Mouse (Mus musculus) forebrain, embryonic 16.5 days (tissue): ENCODE results near the gene Tcea2. TPM values are rescaled to one million over a fixed set of nuclear protein-coding genes. Genes with fewer than 3 reads are reported as not detected.
A peak's percentile ranks its signal among the peaks of the same experiment; 100 is the strongest.

Source experiments
- ATAC-seq: fragments of 200-750 bp; cut with Nextera tagmentation; 2 replicates; pipeline ENCODE4 v1.8.0; 2017; ENCODE audit warnings: mild to moderate bottlenecking, moderate library complexity
- H3K27ac ChIP-seq: fragments of 300-500 bp; sonication (generic); 2 replicates; pipeline ENCODE4 v1.5.1; 2014; ENCODE audit warnings: low read length, control low read depth
- H3K27me3 ChIP-seq: fragments of 300-500 bp; sonication (generic); replicated peaks from 2 replicates; pipeline ENCODE4 v1.6.1; 2014; ENCODE audit warnings: low read length; ENCODE audit not compliant: control insufficient read depth, insufficient read depth
- H3K36me3 ChIP-seq: fragments of 300-500 bp; sonication (generic); 2 replicates; pipeline ENCODE4 v1.6.1; 2014; ENCODE audit not compliant: control insufficient read depth, insufficient read depth
- H3K4me1 ChIP-seq: fragments of 300-500 bp; sonication (generic); replicated peaks from 2 replicates; pipeline ENCODE4 v1.6.1; 2014; ENCODE audit warnings: low read length; ENCODE audit not compliant: control insufficient read depth, insufficient read depth
- H3K4me2 ChIP-seq: fragments of 300-500 bp; sonication (generic); 2 replicates; pipeline ENCODE4 v1.6.1; 2014; ENCODE audit warnings: mild to moderate bottlenecking, low read length, control low read depth
- H3K4me3 ChIP-seq: fragments of 300-500 bp; sonication (generic); replicated peaks from 2 replicates; pipeline ENCODE4 v1.5.1; 2014; ENCODE audit warnings: mild to moderate bottlenecking, low read length, control low read depth
- H3K9ac ChIP-seq: fragments of 300-500 bp; sonication (generic); replicated peaks from 2 replicates; pipeline ENCODE4 v1.6.1; 2014; ENCODE audit warnings: low read depth, low read length, control low read depth
- H3K9me3 ChIP-seq: fragments of 300-500 bp; sonication (generic); 2 replicates; pipeline ENCODE4 v1.6.1; 2016; ENCODE audit warnings: low read length; ENCODE audit not compliant: control insufficient read depth
- WGBS: fragments of 180-500 bp; shearing (Covaris S2); extraction: QIAGEN DNeasy Blood & Tissue Kit; methylation state at CpG from one replicate; pipeline ENCODE4 v1.1.7; 2014; 5-methylcytosine and 5-hydroxymethylcytosine counted together
- polyA plus RNA-seq: library from polyadenylated mRNA; unstranded; fragments of >200 nt; fragmentation: Nextera tagmentation; extraction: Ambion mirVana; gene quantifications from 2 replicates; pipeline ENCODE4 v1.2.1, GENCODE M21; 2015

The Tcea2 gene
- polyA plus RNA-seq, 1 experiment from 2014 or later = 60.5 TPM

DNA sequence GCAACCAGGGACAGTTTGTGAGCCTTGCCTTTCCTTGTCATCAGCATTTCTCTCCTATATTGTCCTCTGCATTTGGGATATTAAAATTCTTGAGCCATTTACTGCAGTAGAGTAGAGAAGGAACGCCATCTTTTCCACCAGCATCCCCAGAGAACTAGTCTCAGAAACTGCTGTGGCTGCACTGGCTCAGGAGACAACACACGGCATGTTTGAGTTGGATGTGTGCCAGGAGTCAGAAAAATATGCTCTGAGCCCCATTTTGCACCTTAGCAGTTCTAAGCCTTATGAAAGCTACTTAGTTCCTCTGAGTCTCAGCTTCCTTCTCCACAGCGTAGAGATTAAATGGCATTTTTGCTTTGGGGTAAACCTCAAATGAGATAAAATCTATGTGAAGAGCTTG is 36.9 kb downstream of the Tcea2 start:
- H3K9me3 ChIP-seq = no peaks in the 10 kb centered on the region
- no peak overlapping the region for H3K9ac ChIP-seq
- H3K27me3 ChIP-seq = no peaks in the 10 kb centered on the region
- ATAC-seq = no peak
- 56% methylated on average over 3 of the region's 3 CpGs for WGBS
- peaks cover 33% of the 10 kb centered on the region for H3K4me1 ChIP-seq
- no peak overlapping the region for H3K27ac ChIP-seq
- no peak overlapping the region for H3K4me3 ChIP-seq
- H3K36me3 ChIP-seq = peaks cover 12% of the 10 kb centered on the region
- peak overlapping the region; percentile 62 for H3K4me2 ChIP-seq

DNA sequence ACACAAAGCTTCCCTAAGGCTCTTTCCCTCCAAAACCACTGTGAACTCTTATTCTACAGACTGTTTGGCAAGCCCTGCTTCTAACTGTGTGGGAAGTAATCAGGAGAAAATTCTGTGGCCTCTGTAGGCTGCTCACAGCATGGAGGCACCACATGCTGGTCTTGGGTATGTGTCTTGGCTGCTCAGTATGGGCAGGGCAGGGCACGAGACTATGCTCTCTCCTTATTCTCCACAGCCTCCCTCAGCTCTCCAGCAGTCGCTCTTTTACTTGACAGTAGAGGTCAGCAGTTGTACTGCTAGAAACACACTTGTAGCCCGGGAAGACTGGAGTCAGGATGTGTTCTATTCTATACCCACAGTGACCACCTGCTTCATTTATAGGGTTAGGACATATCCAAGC is 40.0 kb downstream of the Tcea2 start:
- Histone ChIP-seq H3K9me3 (no peaks in the 10 kb centered on the region), H3K36me3 (peaks cover 12% of the 10 kb centered on the region), H3K9ac (no peak overlapping the region), H3K27ac (no peak overlapping the region), H3K4me1 (peaks cover 21% of the 10 kb centered on the region), H3K4me2 (no peak overlapping the region), H3K4me3 (no peak overlapping the region), H3K27me3 (no peaks in the 10 kb centered on the region)
- no peak for ATAC-seq
- WGBS = 32% methylated on average over 3 of the region's 3 CpGs

GRCm38 (mm10) chr2:181721200-181721599 is 41.1 kb downstream of the Tcea2 start:
- ATAC-seq = no peak
- Histone ChIP-seq H3K27ac (no peak overlapping the region), H3K4me2 (no peak overlapping the region), H3K9me3 (no peaks in the 10 kb centered on the region), H3K36me3 (peaks cover 12% of the 10 kb centered on the region), H3K4me3 (no peak overlapping the region), H3K27me3 (no peaks in the 10 kb centered on the region), H3K4me1 (peaks cover 11% of the 10 kb centered on the region), H3K9ac (no peak overlapping the region)

DNA sequence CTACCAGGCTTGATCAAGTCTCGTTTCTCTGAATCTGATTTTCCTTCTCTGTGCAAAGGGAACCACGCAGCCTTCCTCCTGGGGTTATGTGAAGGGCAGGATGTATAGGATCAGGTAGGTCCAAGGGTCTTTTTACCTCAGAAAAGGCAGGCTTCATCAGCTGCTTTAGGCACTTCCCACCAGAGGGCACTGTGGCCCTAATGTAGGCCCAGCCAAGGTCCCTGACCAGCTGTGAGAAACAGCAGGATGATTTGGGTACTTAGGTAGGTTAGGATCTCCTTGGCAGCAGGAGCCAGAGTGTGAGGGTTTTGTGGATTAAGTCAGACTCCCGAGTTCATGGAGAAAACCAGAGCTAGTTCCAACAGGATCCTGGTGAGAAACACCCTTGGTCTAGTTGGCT is 42.1 kb downstream of the Tcea2 start:
- Histone ChIP-seq H3K36me3 (peaks cover 12% of the 10 kb centered on the region), H3K4me1 (0 out of 2 replicates have a peak, but pooled peaks cover 2% of the 10 kb centered on the region), H3K27ac (no peak overlapping the region), H3K4me3 (no peak overlapping the region), H3K9me3 (no peaks in the 10 kb centered on the region), H3K27me3 (no peaks in the 10 kb centered on the region), H3K4me2 (no peak overlapping the region), H3K9ac (no peak overlapping the region)
- ATAC-seq = no peak; the same call in 1 of the 2 replicates
- WGBS = 11% methylated on average over 3 of the region's 3 CpGs

DNA sequence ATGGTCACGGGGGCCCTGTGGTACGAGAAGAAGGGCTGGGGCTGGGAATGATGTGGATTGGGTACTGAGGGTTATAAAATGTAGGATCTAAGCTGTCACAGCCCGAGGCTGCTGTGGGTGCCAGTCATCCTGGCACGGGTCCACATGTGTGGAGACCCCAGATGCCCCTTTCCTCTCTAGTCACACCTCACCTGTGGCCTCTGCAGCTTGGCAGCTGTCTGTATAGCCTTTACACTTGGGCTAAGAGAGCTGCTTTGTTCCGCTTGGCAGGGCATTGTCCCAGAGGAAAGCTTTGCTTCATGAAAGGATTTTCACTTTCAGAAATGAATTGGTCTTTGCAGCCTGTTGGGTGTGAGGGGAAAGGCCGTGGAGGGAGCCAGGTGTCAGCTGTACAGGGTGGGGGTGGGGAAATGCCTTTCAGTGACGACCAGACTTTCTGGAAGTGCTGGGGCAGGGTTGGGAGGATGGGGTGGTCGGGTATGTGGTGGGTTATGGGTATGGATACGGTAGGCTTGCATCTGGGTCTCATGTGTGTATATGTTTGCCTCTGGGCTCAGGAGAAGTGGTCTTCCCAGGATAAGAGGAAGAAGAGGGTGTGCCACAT is 47.7 kb downstream of the Tcea2 start:
- Histone ChIP-seq H3K27ac (no peak overlapping the region), H3K9me3 (no peaks in the 10 kb centered on the region), H3K4me3 (no peak overlapping the region), H3K4me1 (peaks cover 8% of the 10 kb centered on the region), H3K9ac (0 out of 2 replicates have a peak overlapping the region, but pooled peaks have one; percentile 14), H3K36me3 (no peaks in the 10 kb centered on the region), H3K27me3 (no peaks in the 10 kb centered on the region), H3K4me2 (no peak overlapping the region)
- WGBS = 28% methylated on average over 9 of the region's 9 CpGs
- peak; percentile 33 for ATAC-seq

DNA sequence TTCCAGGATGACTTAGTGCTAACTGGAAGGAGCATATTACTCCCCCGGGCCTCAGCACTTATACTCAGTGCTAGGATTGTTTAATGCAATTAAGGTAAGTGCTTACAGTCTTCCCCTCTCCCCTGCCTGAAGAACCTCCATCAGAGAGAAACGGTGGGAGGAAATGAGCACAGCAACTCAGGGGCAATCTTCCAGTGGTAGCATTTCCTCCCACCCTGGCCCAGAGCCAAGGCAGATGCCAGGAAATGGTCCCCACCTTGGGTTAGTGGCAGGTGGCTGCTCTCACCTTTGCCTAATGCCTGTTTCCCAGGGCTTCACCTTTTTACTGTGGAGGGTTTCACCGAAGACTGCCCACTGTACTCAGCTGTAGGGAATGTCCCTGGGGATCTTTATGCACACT is 49.9 kb downstream of the Tcea2 start:
- Histone ChIP-seq H3K36me3 (no peaks in the 10 kb centered on the region), H3K9me3 (no peaks in the 10 kb centered on the region), H3K4me3 (no peak overlapping the region), H3K9ac (no peak overlapping the region), H3K4me2 (no peak overlapping the region), H3K27ac (no peak overlapping the region), H3K4me1 (peaks cover 8% of the 10 kb centered on the region), H3K27me3 (no peaks in the 10 kb centered on the region)
- no peak for ATAC-seq
- WGBS = 72% methylated on average over 3 of the region's 3 CpGs

Other genes with a start within 250 kb of the Tcea2 start
- gene Zbtb46, start 220.9 kb upstream of the Tcea2 start, polyA plus RNA-seq = 9.5 and 11.9 TPM in 2 replicates
- not detected in 2 replicates for gene Abhd16b, start 187.1 kb upstream of the Tcea2 start, polyA plus RNA-seq
- gene Tpd52l2, start 183.2 kb upstream of the Tcea2 start, polyA plus RNA-seq = 135 and 139 TPM in 2 replicates
- 221 and 239 TPM in 2 replicates for gene Dnajc5, start 159.8 kb upstream of the Tcea2 start, polyA plus RNA-seq
- 58.5 and 69.8 TPM in 2 replicates for gene Uckl1, start 95.4 kb upstream of the Tcea2 start, polyA plus RNA-seq
- 74.5 and 80.1 TPM in 2 replicates for gene Prpf6, start 88.4 kb upstream of the Tcea2 start, polyA plus RNA-seq
- 60.6 and 79.8 TPM in 2 replicates for gene Zfp512b, start 87.5 kb upstream of the Tcea2 start, polyA plus RNA-seq
- 99.8 and 128 TPM in 2 replicates for gene Samd10, start 81.1 kb upstream of the Tcea2 start, polyA plus RNA-seq
- 0.49 TPM in 1 of 2 replicates, not detected in the other for gene Gm29797, start 23.3 kb upstream of the Tcea2 start, polyA plus RNA-seq
- gene Sox18, start 8.7 kb upstream of the Tcea2 start, polyA plus RNA-seq = 13.8 and 15.3 TPM in 2 replicates
- gene Rgs19, start 13.7 kb downstream of the Tcea2 start, polyA plus RNA-seq = 61.2 and 63.3 TPM in 2 replicates
- gene Lkaaear1, start 18.1 kb downstream of the Tcea2 start, polyA plus RNA-seq = not detected in 2 replicates
- gene Oprl1, start 34.7 kb downstream of the Tcea2 start, polyA plus RNA-seq = 46.8 and 64.1 TPM in 2 replicates
- gene Myt1, start 83.0 kb downstream of the Tcea2 start, polyA plus RNA-seq = 24.1 and 24.2 TPM in 2 replicates
- 48.4 and 57.0 TPM in 2 replicates for gene Pcmtd2, start 157.5 kb downstream of the Tcea2 start, polyA plus RNA-seq
- gene Polr3k, start 184.0 kb downstream of the Tcea2 start, polyA plus RNA-seq = 105 and 112 TPM in 2 replicates